Mouse (Mus musculus): ENCODE data around the gene Sp2. TPM values are rescaled to one million over a fixed set of nuclear protein-coding genes. Genes with fewer than 3 reads are reported as not detected.

Sp2 gene
- 9.7 TPM for polyA plus RNA-seq (2015; fragmentation: Illumina TruSeq; extraction: RNeasy Lipid Tissue Mini Kit (QIAGEN cat#74804); ENCODE audit: low read depth, low replicate concordance)

GRCm38 (mm10) chr11:96982859-96983258, at the start of gene Sp2:
Gene Sp2 (minus strand): TSS chr11:96982959.

GRCm38 (mm10) chr11:97029686-97030417, 47.1 kb upstream of the Sp2 start, which contains the start of gene Scrn2:
Gene Scrn2 (plus strand): TSS chr11:97029938.

GRCm38 (mm10) chr11:97013121-97013670, 30.4 kb upstream of the Sp2 start, which contains the start of gene Sp6:
Gene Sp6 (plus strand): TSS chr11:97013394.

GRCm38 (mm10) chr11:96943746-96944304, 38.9 kb downstream of the Sp2 start, which contains the start of gene Pnpo:
Gene Pnpo (minus strand): TSS chr11:96943986.

GRCm38 (mm10) chr11:96928088-96928487, 54.7 kb downstream of the Sp2 start, which contains the start of gene Prr15l:
Gene Prr15l (plus strand): TSS chr11:96928104.

GRCm38 (mm10) chr11:96916044-96916884, 66.5 kb downstream of the Sp2 start, which contains the start of gene Cdk5rap3:
Gene Cdk5rap3 (minus strand): TSS chr11:96916496.

Other genes starting within 250 kb of the Sp2 start
- 36.9 TPM for gene Snx11, start 205.4 kb downstream of the Sp2 start, polyA plus RNA-seq (2015; fragmentation: Illumina TruSeq; extraction: RNeasy Lipid Tissue Mini Kit (QIAGEN cat#74804); ENCODE audit: low read depth, low replicate concordance)
- gene Cbx1, start 193.8 kb downstream of the Sp2 start, polyA plus RNA-seq (2015; fragmentation: Illumina TruSeq; extraction: RNeasy Lipid Tissue Mini Kit (QIAGEN cat#74804); ENCODE audit: low read depth, low replicate concordance) = 43.0 TPM
- gene Nfe2l1, start 153.0 kb downstream of the Sp2 start, polyA plus RNA-seq (2015; fragmentation: Illumina TruSeq; extraction: RNeasy Lipid Tissue Mini Kit (QIAGEN cat#74804); ENCODE audit: low read depth, low replicate concordance) = 222 TPM
- gene Copz2, start 133.1 kb downstream of the Sp2 start, polyA plus RNA-seq (2015; fragmentation: Illumina TruSeq; extraction: RNeasy Lipid Tissue Mini Kit (QIAGEN cat#74804); ENCODE audit: low read depth, low replicate concordance) = 11.5 TPM
- 29.9 TPM for gene Cdk5rap3, start 66.5 kb downstream of the Sp2 start, polyA plus RNA-seq (2015; fragmentation: Illumina TruSeq; extraction: RNeasy Lipid Tissue Mini Kit (QIAGEN cat#74804); ENCODE audit: low read depth, low replicate concordance)
- not detected for gene Prr15l, start 54.9 kb downstream of the Sp2 start, polyA plus RNA-seq (2015; fragmentation: Illumina TruSeq; extraction: RNeasy Lipid Tissue Mini Kit (QIAGEN cat#74804); ENCODE audit: low read depth, low replicate concordance)
- 53.9 TPM for gene Pnpo, start 39.0 kb downstream of the Sp2 start, polyA plus RNA-seq (2015; fragmentation: Illumina TruSeq; extraction: RNeasy Lipid Tissue Mini Kit (QIAGEN cat#74804); ENCODE audit: low read depth, low replicate concordance)
- gene Sp6, start 30.4 kb upstream of the Sp2 start, polyA plus RNA-seq (2015; fragmentation: Illumina TruSeq; extraction: RNeasy Lipid Tissue Mini Kit (QIAGEN cat#74804); ENCODE audit: low read depth, low replicate concordance) = 0.19 TPM
- gene Scrn2, start 47.0 kb upstream of the Sp2 start, polyA plus RNA-seq (2015; fragmentation: Illumina TruSeq; extraction: RNeasy Lipid Tissue Mini Kit (QIAGEN cat#74804); ENCODE audit: low read depth, low replicate concordance) = 5.4 TPM
- gene Lrrc46, start 58.4 kb upstream of the Sp2 start, polyA plus RNA-seq (2015; fragmentation: Illumina TruSeq; extraction: RNeasy Lipid Tissue Mini Kit (QIAGEN cat#74804); ENCODE audit: low read depth, low replicate concordance) = 1.3 TPM
- 78.6 TPM for gene Mrpl10, start 58.6 kb upstream of the Sp2 start, polyA plus RNA-seq (2015; fragmentation: Illumina TruSeq; extraction: RNeasy Lipid Tissue Mini Kit (QIAGEN cat#74804); ENCODE audit: low read depth, low replicate concordance)
- 9.9 TPM for gene Osbpl7, start 67.7 kb upstream of the Sp2 start, polyA plus RNA-seq (2015; fragmentation: Illumina TruSeq; extraction: RNeasy Lipid Tissue Mini Kit (QIAGEN cat#74804); ENCODE audit: low read depth, low replicate concordance)
- 0.24 TPM for gene Tbx21, start 132.4 kb upstream of the Sp2 start, polyA plus RNA-seq (2015; fragmentation: Illumina TruSeq; extraction: RNeasy Lipid Tissue Mini Kit (QIAGEN cat#74804); ENCODE audit: low read depth, low replicate concordance)
- 39.0 TPM for gene Tbkbp1, start 168.5 kb upstream of the Sp2 start, polyA plus RNA-seq (2015; fragmentation: Illumina TruSeq; extraction: RNeasy Lipid Tissue Mini Kit (QIAGEN cat#74804); ENCODE audit: low read depth, low replicate concordance)
- gene Kpnb1, start 204.9 kb upstream of the Sp2 start, polyA plus RNA-seq (2015; fragmentation: Illumina TruSeq; extraction: RNeasy Lipid Tissue Mini Kit (QIAGEN cat#74804); ENCODE audit: low read depth, low replicate concordance) = 81.1 TPM

Measured in brain, adult 10 weeks (tissue).